Mouse (Mus musculus): ENCODE data around the gene Frrs1. TPM values are rescaled to one million over a fixed set of nuclear protein-coding genes. Genes with fewer than 3 reads are reported as not detected.
"Not testable (repeated sequence)": the region's sequence is repeated elsewhere in the genome, so short reads cannot be mapped to it uniquely, and the experiment has no call there.

Frrs1 gene
- 2.7 and 3.8 TPM in 2 replicates for total RNA-seq (2014; rRNA removed)
- 2.0 and 5.9 TPM in 2 replicates for polyA plus RNA-seq (2015; fragmentation: Nextera tagmentation; extraction: Ambion mirVana)

- no peak within 1 kb of the TSS for H3K9ac ChIP-seq
- ATAC-seq (no peak), DNase-seq (no peak)
- no peaks in the 10 kb centered on the region for H3K4me1 ChIP-seq (ENCODE audit: insufficient read depth)
- no peak for TF ChIP-seq CTCF (IDR thresholded peaks at IDR 0.05; ENCODE audit: low read depth)
- H3K27ac ChIP-seq (ENCODE audit: low read depth, low read length) = no peak within 1 kb of the TSS
- H3K9me3 ChIP-seq (ENCODE audit: low read length) = no peaks in the 10 kb centered on the region
- no peak within 1 kb of the TSS for H3K4me2 ChIP-seq (ENCODE audit: low read depth)
- 87% methylated on average over 9 of the region's 9 CpGs for WGBS
- H3K36me3 ChIP-seq (ENCODE audit: insufficient read depth) = no peaks in the 10 kb centered on the region
- no peak within 1 kb of the TSS for H3K4me3 ChIP-seq (ENCODE audit: low read depth, low read length)
- H3K27me3 ChIP-seq (ENCODE audit: insufficient read depth, low read length) = no peaks in the 10 kb centered on the region
These were observed at the start of gene Frrs1 for GRCm38 (mm10) chr3:116858941-116859685. Frrs1 (plus strand) TSS chr3:116859464.

GRCm38 (mm10) chr3:116810351-116810750 lies 48.9 kb upstream of the Frrs1 start:
- DNase-seq; H3K4me1 ChIP-seq (ENCODE audit: insufficient read depth); H3K9ac ChIP-seq; H3K4me3 ChIP-seq (ENCODE audit: low read depth, low read length); ATAC-seq; H3K36me3 ChIP-seq (ENCODE audit: insufficient read depth); H3K27me3 ChIP-seq (ENCODE audit: insufficient read depth, low read length); H3K4me2 ChIP-seq (ENCODE audit: low read depth); H3K27ac ChIP-seq (ENCODE audit: low read depth, low read length); H3K9me3 ChIP-seq (ENCODE audit: low read length): not testable (repeated sequence)
- 86% methylated on average over 6 of the region's 6 CpGs for WGBS

- Histone ChIP-seq H3K27ac (ENCODE audit: low read depth, low read length) (no peak overlapping the region), H3K4me3 (ENCODE audit: low read depth, low read length) (no peak overlapping the region), H3K4me1 (ENCODE audit: insufficient read depth) (peaks cover 7% of the 10 kb centered on the region), H3K27me3 (ENCODE audit: insufficient read depth, low read length) (no peaks in the 10 kb centered on the region), H3K9ac (no peak overlapping the region), H3K9me3 (ENCODE audit: low read length) (no peaks in the 10 kb centered on the region), H3K36me3 (ENCODE audit: insufficient read depth) (no peaks in the 10 kb centered on the region), H3K4me2 (ENCODE audit: low read depth) (no peak overlapping the region)
- 92% methylated on average over 2 of the region's 2 CpGs for WGBS
- no peak for TF ChIP-seq CTCF (IDR thresholded peaks at IDR 0.05; ENCODE audit: low read depth)
- no peak for ATAC-seq
- DNase-seq = no peak
These were observed 46.3 kb upstream of the Frrs1 start for GRCm38 (mm10) chr3:116812946-116813345.

GRCm38 (mm10) chr3:116815305-116815797 lies 43.9 kb upstream of the Frrs1 start:
- no peaks in the 10 kb centered on the region for H3K9me3 ChIP-seq (ENCODE audit: low read length)
- H3K9ac ChIP-seq = no peak overlapping the region
- no peaks in the 10 kb centered on the region for H3K36me3 ChIP-seq (ENCODE audit: insufficient read depth)
- no peak overlapping the region for H3K4me2 ChIP-seq (ENCODE audit: low read depth)
- no peak for TF ChIP-seq CTCF (IDR thresholded peaks at IDR 0.05; ENCODE audit: low read depth)
- ATAC-seq (no peak), DNase-seq (no peak)
- H3K27me3 ChIP-seq (ENCODE audit: insufficient read depth, low read length) = no peaks in the 10 kb centered on the region
- H3K27ac ChIP-seq (ENCODE audit: low read depth, low read length) = no peak overlapping the region
- H3K4me3 ChIP-seq (ENCODE audit: low read depth, low read length) = no peak overlapping the region
- no peaks in the 10 kb centered on the region for H3K4me1 ChIP-seq (ENCODE audit: insufficient read depth)
- 60% methylated on average over 6 of the region's 6 CpGs for WGBS

GRCm38 (mm10) chr3:116815916-116816315 lies 43.3 kb upstream of the Frrs1 start:
- Histone ChIP-seq H3K4me3 (ENCODE audit: low read depth, low read length) (no peak overlapping the region), H3K4me2 (ENCODE audit: low read depth) (no peak overlapping the region), H3K27me3 (ENCODE audit: insufficient read depth, low read length) (no peaks in the 10 kb centered on the region), H3K4me1 (ENCODE audit: insufficient read depth) (no peaks in the 10 kb centered on the region), H3K9me3 (ENCODE audit: low read length) (no peaks in the 10 kb centered on the region), H3K9ac (no peak overlapping the region), H3K36me3 (ENCODE audit: insufficient read depth) (no peaks in the 10 kb centered on the region), H3K27ac (ENCODE audit: low read depth, low read length) (no peak overlapping the region)
- WGBS = 76% methylated on average over 4 of the region's 4 CpGs
- ATAC-seq = no peak
- no peak for TF ChIP-seq CTCF (IDR thresholded peaks at IDR 0.05; ENCODE audit: low read depth)
- DNase-seq = no peak

GRCm38 (mm10) chr3:116816674-116817215 lies 42.5 kb upstream of the Frrs1 start:
- Histone ChIP-seq H3K9ac (no peak overlapping the region), H3K4me2 (ENCODE audit: low read depth) (no peak overlapping the region), H3K4me3 (ENCODE audit: low read depth, low read length) (no peak overlapping the region), H3K36me3 (ENCODE audit: insufficient read depth) (no peaks in the 10 kb centered on the region), H3K9me3 (ENCODE audit: low read length) (no peaks in the 10 kb centered on the region), H3K27ac (ENCODE audit: low read depth, low read length) (no peak overlapping the region), H3K27me3 (ENCODE audit: insufficient read depth, low read length) (no peaks in the 10 kb centered on the region), H3K4me1 (ENCODE audit: insufficient read depth) (no peaks in the 10 kb centered on the region)
- no peak for DNase-seq
- no peak for TF ChIP-seq CTCF (IDR thresholded peaks at IDR 0.05; ENCODE audit: low read depth)
- 88% methylated on average over 3 of the region's 3 CpGs for WGBS
- no peak for ATAC-seq

- 95% methylated on average over 7 of the region's 7 CpGs for WGBS
- H3K4me3 ChIP-seq (ENCODE audit: low read depth, low read length) = no peak overlapping the region
- ATAC-seq (no peak), DNase-seq (no peak)
- H3K9me3 ChIP-seq (ENCODE audit: low read length) = no peaks in the 10 kb centered on the region
- TF ChIP-seq CTCF (IDR thresholded peaks at IDR 0.05; ENCODE audit: low read depth) = no peak
- H3K9ac ChIP-seq = no peak overlapping the region
- no peak overlapping the region for H3K4me2 ChIP-seq (ENCODE audit: low read depth)
- H3K4me1 ChIP-seq (ENCODE audit: insufficient read depth) = no peaks in the 10 kb centered on the region
- H3K27ac ChIP-seq (ENCODE audit: low read depth, low read length) = no peak overlapping the region
- H3K36me3 ChIP-seq (ENCODE audit: insufficient read depth) = no peaks in the 10 kb centered on the region
- H3K27me3 ChIP-seq (ENCODE audit: insufficient read depth, low read length) = no peaks in the 10 kb centered on the region
These were observed 42.0 kb upstream of the Frrs1 start for GRCm38 (mm10) chr3:116817231-116817630.
